Mouse (Mus musculus): ENCODE measurements around the gene Mfng.
A peak's percentile ranks its signal among the peaks of the same experiment; 100 is the strongest.

Mfng gene

GRCm38 (mm10) chr15:78715856-78716255 lies 57.4 kb downstream of the Mfng start:
- no peak for DNase-seq (ENCODE audit: low read depth, low spot score)

- DNase-seq (ENCODE audit: low read depth, low spot score): no peak
Measured at GRCm38 (mm10) chr15:78713751-78714150, 59.5 kb downstream of the Mfng start.

GRCm38 (mm10) chr15:78712335-78713258 lies 60.7 kb downstream of the Mfng start:
- peak; percentile 38 for DNase-seq (ENCODE audit: low read depth, low spot score)

GRCm38 (mm10) chr15:78711935-78712334 lies 61.3 kb downstream of the Mfng start:
- no peak for DNase-seq (ENCODE audit: low read depth, low spot score)

GRCm38 (mm10) chr15:78710634-78711033 lies 62.6 kb downstream of the Mfng start:
- DNase-seq (ENCODE audit: low read depth, low spot score): no peak

GRCm38 (mm10) chr15:78709767-78710166 lies 63.5 kb downstream of the Mfng start:
- no peak for DNase-seq (ENCODE audit: low read depth, low spot score)

GRCm38 (mm10) chr15:78706630-78707029 lies 66.6 kb downstream of the Mfng start:
- no peak for DNase-seq (ENCODE audit: low read depth, low spot score)
